Mouse (Mus musculus) spleen, adult 18-20 months (tissue): ENCODE measurements at regions not wholly inside any gene's neighbourhood (a gene's known extent, or its start where the extent isn't known, plus 50 kb on each side); places are given as distances from the start of the nearest gene placed in this dataset.

Source experiments
- DNase-seq, 2 experiments: peaks; one replicate each; pipeline ENCODE4 v3.0.0; 2022; ENCODE audit warnings: mixed read lengths in 2 of 2

GRCm38 (mm10) chr13:41694749-41695419 lies 89.2 kb downstream of the Tmem170b start:
- no peak for DNase-seq

GRCm38 (mm10) chr13:41696767-41697445 lies 91.2 kb downstream of the Tmem170b start:
- no peak for DNase-seq

GRCm38 (mm10) chr13:41701345-41701744 lies 95.6 kb downstream of the Tmem170b start:
- DNase-seq: no peak

GRCm38 (mm10) chr13:41701829-41702231 lies 96.1 kb downstream of the Tmem170b start:
- DNase-seq: no peak

GRCm38 (mm10) chr13:41703196-41703595 lies 97.5 kb downstream of the Tmem170b start:
- DNase-seq: no peak

GRCm38 (mm10) chr13:41703618-41704017 lies 97.9 kb downstream of the Tmem170b start:
- no peak for DNase-seq

GRCm38 (mm10) chr13:41704806-41705205 lies 99.1 kb downstream of the Tmem170b start:
- no peak for DNase-seq

GRCm38 (mm10) chr13:41705636-41706035 lies 99.9 kb downstream of the Tmem170b start:
- DNase-seq: no peak

GRCm38 (mm10) chr13:41707811-41708210 lies 102.1 kb downstream of the Tmem170b start:
- DNase-seq: no peak

GRCm38 (mm10) chr13:41709071-41709470 lies 103.4 kb downstream of the Tmem170b start:
- DNase-seq: no peak

- DNase-seq: peak; percentile 56 to 81
These were observed 103.9 kb downstream of the Tmem170b start for GRCm38 (mm10) chr13:41709475-41710227.

- no peak for DNase-seq
These were observed 106.9 kb downstream of the Tmem170b start for GRCm38 (mm10) chr13:41712616-41713015.
